ENCODE assay signal across 8 mouse cellular contexts in the genomic region with DNA sequence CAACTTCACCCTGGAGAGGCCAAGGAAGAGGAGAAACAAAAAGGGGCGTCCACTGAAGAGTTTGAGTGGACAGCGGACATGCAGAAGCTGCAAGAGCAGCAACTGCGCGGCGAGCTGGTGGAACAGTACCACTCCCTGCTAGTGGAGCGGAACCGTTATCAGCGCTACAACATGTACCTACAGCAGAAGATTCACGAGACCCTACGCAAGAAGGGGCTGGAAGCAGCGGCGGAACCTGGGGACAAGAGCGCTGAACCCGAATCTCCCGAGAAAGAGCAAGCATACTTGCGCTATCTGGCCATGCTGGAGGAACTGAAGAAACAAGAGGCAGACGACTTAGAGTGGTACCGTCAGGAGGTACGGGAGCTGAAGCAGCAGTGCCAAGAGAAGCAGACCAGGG. TPM values are rescaled to one million over a fixed set of nuclear protein-coding genes. Genes with fewer than 3 reads are reported as not detected.
A peak's percentile ranks its signal among the peaks of the same experiment; 100 is the strongest.
DNase-seq lines count a peak whose midpoint lies in the region; ATAC-seq and TF ChIP-seq lines count a peak whose summit lies in the region.

No protein-coding gene starts in this region.

- H3K27ac ChIP-seq in lung, postnatal 0 days (ENCODE audit: low read length), result no peak overlapping the region
- no peak overlapping the region for H3K27ac ChIP-seq in forebrain, embryonic 10.5 days
- H3K27ac ChIP-seq in limb, embryonic 15.5 days, result no peak overlapping the region
- no peak overlapping the region for H3K27ac ChIP-seq in stomach, embryonic 14.5 days (ENCODE audit: low read length)

- H3K36me3 ChIP-seq in lung, postnatal 0 days (ENCODE audit: insufficient read depth, low read length), result no peaks in the 10 kb centered on the region
- peaks cover 19% of the 10 kb centered on the region for H3K36me3 ChIP-seq in forebrain, embryonic 10.5 days (replicated peaks)
- H3K36me3 ChIP-seq in limb, embryonic 15.5 days, result no peaks in the 10 kb centered on the region
- no peaks in the 10 kb centered on the region for H3K36me3 ChIP-seq in stomach, embryonic 14.5 days (ENCODE audit: control insufficient read depth, insufficient read depth, low read length)

- peaks cover 27% of the 10 kb centered on the region; the same call in 1 of the 2 replicates for H3K4me1 ChIP-seq in lung, postnatal 0 days (ENCODE audit: insufficient read depth, low read depth, low read length)
- H3K4me1 ChIP-seq in forebrain, embryonic 10.5 days, result peaks cover 41% of the 10 kb centered on the region
- peaks cover 28% of the 10 kb centered on the region for H3K4me1 ChIP-seq in limb, embryonic 15.5 days
- H3K4me1 ChIP-seq in stomach, embryonic 14.5 days (ENCODE audit: control insufficient read depth, insufficient read depth, low read length), result peaks cover 10% of the 10 kb centered on the region; the same call in 1 of the 2 replicates

- H3K4me2 ChIP-seq in lung, postnatal 0 days (replicated peaks; ENCODE audit: low read depth, low read length), result peak overlapping the region; percentile 97
- H3K4me2 ChIP-seq in limb, embryonic 15.5 days, result peak overlapping the region; percentile 87
- peak overlapping the region; percentile 95 for H3K4me2 ChIP-seq in stomach, embryonic 14.5 days (replicated peaks; ENCODE audit: low read depth, low read length)

- 29% methylated on average over 19 of the region's 19 CpGs for WGBS in lung, postnatal 0 days
- 44% methylated on average over 19 of the region's 19 CpGs for WGBS in forebrain, embryonic 10.5 days
- WGBS in limb, embryonic 15.5 days, result 37% methylated on average over 19 of the region's 19 CpGs
- 33% methylated on average over 19 of the region's 19 CpGs for WGBS in stomach, embryonic 14.5 days

- no peak for ATAC-seq in lung, postnatal 0 days
- no peak for ATAC-seq in limb, embryonic 15.5 days (ENCODE audit: insufficient number of reproducible peaks, low FRiP score, low TSS enrichment, low read depth)
- ATAC-seq in stomach, embryonic 14.5 days (ENCODE audit: insufficient number of reproducible peaks, insufficient read depth, low FRiP score, low read depth), result no peak
- no peak for ATAC-seq in erythroid progenitor cell, adult 5-6 weeks (replicated peaks; ENCODE audit: low FRiP score, poor library complexity, severe bottlenecking)
- ATAC-seq in monocyte, adult 5-6 weeks (replicated peaks; ENCODE audit: insufficient number of reproducible peaks, low FRiP score, low TSS enrichment, poor library complexity, severe bottlenecking), result no peak

- H3K9me3 ChIP-seq in lung, postnatal 0 days (ENCODE audit: low read length), result no peaks in the 10 kb centered on the region
- H3K9me3 ChIP-seq in forebrain, embryonic 10.5 days, result peaks cover 10% of the 10 kb centered on the region; the same call in 1 of the 2 replicates
- no peaks in the 10 kb centered on the region for H3K9me3 ChIP-seq in limb, embryonic 15.5 days
- H3K9me3 ChIP-seq in stomach, embryonic 14.5 days (ENCODE audit: control insufficient read depth, low read depth, low read length), result no peaks in the 10 kb centered on the region

- no peak overlapping the region for H3K9ac ChIP-seq in lung, postnatal 0 days (replicated peaks; ENCODE audit: low read depth)
- no peak overlapping the region for H3K9ac ChIP-seq in limb, embryonic 15.5 days
- no peak overlapping the region for H3K9ac ChIP-seq in stomach, embryonic 14.5 days (replicated peaks; ENCODE audit: low read depth, low read length)

- no peak for DNase-seq in lung, postnatal 0 days (ENCODE audit: low spot score)
- DNase-seq in lung, postnatal 14 days, result no peak
- no peak for DNase-seq in forebrain, embryonic 10.5 days (ENCODE audit: extremely low spot score, low spot score)
- DNase-seq in ovary, postnatal 10 days (ENCODE audit: low spot score), result no peak

- peaks cover 7% of the 10 kb centered on the region; the same call in 1 of the 2 replicates for H3K27me3 ChIP-seq in lung, postnatal 0 days (replicated peaks; ENCODE audit: insufficient read depth, low read length)
- peaks cover 21% of the 10 kb centered on the region for H3K27me3 ChIP-seq in forebrain, embryonic 10.5 days (ENCODE audit: poor library complexity, severe bottlenecking)
- H3K27me3 ChIP-seq in limb, embryonic 15.5 days, result peaks cover 27% of the 10 kb centered on the region
- 0 out of 2 replicates have a peak, but pooled peaks cover 2% of the 10 kb centered on the region for H3K27me3 ChIP-seq in stomach, embryonic 14.5 days (ENCODE audit: control insufficient read depth, insufficient read depth, low read length)

- peak overlapping the region; percentile 48 for H3K4me3 ChIP-seq in lung, postnatal 0 days (ENCODE audit: low read depth, low read length)
- peak overlapping the region; percentile 93 for H3K4me3 ChIP-seq in forebrain, embryonic 10.5 days
- peak overlapping the region; percentile 92 for H3K4me3 ChIP-seq in limb, embryonic 15.5 days
- H3K4me3 ChIP-seq in stomach, embryonic 14.5 days (ENCODE audit: low read depth, low read length), result 0 out of 2 replicates have a peak overlapping the region, but pooled peaks have one; percentile 46

- no peak for TF ChIP-seq CTCF in lung, postnatal 0 days (IDR thresholded peaks at IDR 0.05)

- no peak for TF ChIP-seq EP300 in lung, postnatal 0 days (IDR thresholded peaks at IDR 0.05)

RNA-seq across cellular contexts. Expression of a gene that starts 0.9 kb away (rescaled TPM):
- 2.1 and 2.8 TPM in 2 replicates for polyA plus RNA-seq in lung, postnatal 0 days (2015; fragmentation: Nextera tagmentation; extraction: Ambion mirVana)
- 3.6 and 3.8 TPM in 2 replicates for polyA plus RNA-seq in forebrain, embryonic 10.5 days (2016; fragmentation: Nextera tagmentation; extraction: Ambion mirVana)
- 0.10 and 0.14 TPM in 2 replicates for polyA plus RNA-seq in limb, embryonic 15.5 days (2015; fragmentation: Nextera tagmentation; extraction: Ambion mirVana)
- polyA plus RNA-seq in stomach, embryonic 14.5 days (2014; fragmentation: Nextera tagmentation; extraction: Ambion mirVana), result 0.29 and 0.38 TPM in 2 replicates
- total RNA-seq in erythroid progenitor cell, adult 5-6 weeks (2015; ENCODE audit: low replicate concordance), result 1.7 and 2.9 TPM in 2 replicates
- 1.8 and 2.7 TPM in 2 replicates for total RNA-seq in erythroid progenitor cell, adult 5-6 weeks (2017; ENCODE audit: low replicate concordance)
- 0.49 to 0.64 TPM in 2 of 3 replicates, not detected in the other for total RNA-seq in monocyte, adult 5-6 weeks (2017)

RNA-seq across cellular contexts. Expression of a gene that starts 1.2 kb away (rescaled TPM):
- 1.9 and 2.2 TPM in 2 replicates for polyA plus RNA-seq in lung, postnatal 0 days (2015; fragmentation: Nextera tagmentation; extraction: Ambion mirVana)
- 2.2 TPM in 2 replicates for polyA plus RNA-seq in forebrain, embryonic 10.5 days (2016; fragmentation: Nextera tagmentation; extraction: Ambion mirVana)
- polyA plus RNA-seq in limb, embryonic 15.5 days (2015; fragmentation: Nextera tagmentation; extraction: Ambion mirVana), result 2.1 TPM in 2 replicates
- polyA plus RNA-seq in stomach, embryonic 14.5 days (2014; fragmentation: Nextera tagmentation; extraction: Ambion mirVana), result 3.6 and 4.5 TPM in 2 replicates
- 10.5 and 13.8 TPM in 2 replicates for total RNA-seq in erythroid progenitor cell, adult 5-6 weeks (2015; ENCODE audit: low replicate concordance)
- total RNA-seq in erythroid progenitor cell, adult 5-6 weeks (2017; ENCODE audit: low replicate concordance), result 7.6 and 16.3 TPM in 2 replicates
- total RNA-seq in monocyte, adult 5-6 weeks (2017), result 9.1 to 25.8 TPM (median 15.7 TPM) in 3 replicates

RNA-seq across cellular contexts. Expression of a gene that starts 20.5 kb away (rescaled TPM):
- 35.1 and 35.8 TPM in 2 replicates for polyA plus RNA-seq in lung, postnatal 0 days (2015; fragmentation: Nextera tagmentation; extraction: Ambion mirVana)
- polyA plus RNA-seq in forebrain, embryonic 10.5 days (2016; fragmentation: Nextera tagmentation; extraction: Ambion mirVana), result 60.5 and 64.4 TPM in 2 replicates
- 48.8 and 52.7 TPM in 2 replicates for polyA plus RNA-seq in limb, embryonic 15.5 days (2015; fragmentation: Nextera tagmentation; extraction: Ambion mirVana)
- polyA plus RNA-seq in stomach, embryonic 14.5 days (2014; fragmentation: Nextera tagmentation; extraction: Ambion mirVana), result 53.1 and 55.3 TPM in 2 replicates
- 11.2 and 13.8 TPM in 2 replicates for total RNA-seq in erythroid progenitor cell, adult 5-6 weeks (2015; ENCODE audit: low replicate concordance)
- 12.8 and 19.0 TPM in 2 replicates for total RNA-seq in erythroid progenitor cell, adult 5-6 weeks (2017; ENCODE audit: low replicate concordance)
- 36.3 to 52.1 TPM (median 47.5 TPM) in 3 replicates for total RNA-seq in monocyte, adult 5-6 weeks (2017)
